Mouse (Mus musculus) skeletal muscle tissue, adult 2 months (tissue): ENCODE data around the gene Hikeshi.

Experiments used
- DNase-seq: peaks from one replicate; pipeline ENCODE4 v3.0.0-alpha.2; 2012; ENCODE audit warnings: low read depth, low spot score

Gene Hikeshi

GRCm38 (mm10) chr7:89913432-89914158 lies 27.4 kb downstream of the Hikeshi start:
- DNase-seq: peak; percentile 65

GRCm38 (mm10) chr7:89912356-89912755 lies 28.6 kb downstream of the Hikeshi start:
- no peak for DNase-seq

DNA sequence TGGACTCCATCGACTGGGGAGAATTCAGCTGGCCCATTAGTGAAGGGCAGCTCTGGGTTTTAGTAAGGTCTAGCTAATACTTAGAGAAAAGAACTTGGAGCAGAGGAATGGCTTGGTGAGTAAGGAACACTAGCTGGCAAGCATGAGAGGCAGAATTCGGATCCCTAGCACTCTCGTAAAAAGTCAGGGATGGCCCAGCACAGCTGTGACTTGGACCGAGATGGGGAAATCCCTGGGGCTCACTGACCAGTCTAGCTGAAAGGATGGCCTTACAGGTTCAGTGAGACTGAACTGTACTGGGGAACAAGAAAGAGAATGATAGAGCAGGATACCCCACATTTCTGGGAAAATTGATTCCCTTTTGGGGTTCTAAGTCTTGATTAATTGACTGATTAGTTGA lies 31.3 kb downstream of the Hikeshi start:
- DNase-seq: peak; percentile 62

DNA sequence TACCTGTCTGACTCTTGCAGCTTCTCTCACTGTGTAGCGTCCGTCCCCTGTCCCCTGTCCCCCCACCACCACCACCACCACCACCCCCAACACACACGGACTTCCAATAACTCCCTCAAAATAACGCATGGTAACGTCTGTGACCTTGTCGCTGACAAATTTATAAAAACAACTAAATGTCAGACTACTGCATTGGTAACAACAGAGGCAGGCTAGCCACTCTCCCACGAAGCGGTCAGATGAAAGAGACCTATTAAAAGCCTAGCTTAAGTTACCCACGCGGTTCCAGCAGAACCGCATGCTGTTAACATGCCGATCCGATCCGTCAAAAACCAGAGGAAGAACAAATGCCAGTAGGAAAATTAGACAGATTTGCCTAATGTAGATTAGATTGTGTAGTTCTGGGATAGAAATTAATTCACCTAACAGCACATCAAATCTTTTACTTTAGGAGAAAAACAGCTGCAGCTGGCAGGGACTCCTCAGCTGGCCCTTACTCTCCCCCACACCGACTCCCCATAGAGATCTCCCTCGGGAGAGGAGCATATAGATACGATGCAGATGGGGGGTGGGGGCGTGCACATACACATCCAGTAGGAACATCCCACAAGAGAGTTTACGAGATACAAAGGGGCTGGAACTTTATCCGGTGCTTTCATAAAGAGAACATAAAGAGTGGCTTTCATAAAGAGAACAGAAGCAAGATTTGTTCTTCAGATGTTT lies 31.9 kb downstream of the Hikeshi start:
- DNase-seq: no peak

DNA sequence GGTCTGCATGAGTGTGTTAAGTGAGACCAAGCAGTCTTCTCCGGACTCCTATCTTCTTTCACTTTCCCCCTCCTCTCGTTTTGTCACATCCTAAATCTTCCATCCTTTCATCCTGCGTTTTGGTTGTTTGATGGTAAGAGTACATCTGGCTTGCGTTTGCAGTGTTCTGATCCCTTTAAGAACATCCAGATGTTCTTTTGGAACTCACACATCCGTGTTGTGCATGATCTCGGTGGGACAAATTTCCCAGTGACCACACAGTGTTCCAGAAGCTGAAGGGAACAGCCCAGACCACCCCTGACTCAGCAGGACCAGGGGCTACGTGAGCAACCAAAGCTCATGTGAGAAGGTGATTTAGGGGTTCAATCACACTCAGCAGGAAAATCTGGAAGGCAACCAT lies 32.6 kb downstream of the Hikeshi start:
- DNase-seq: peak; percentile 32

- peak; percentile 68 for DNase-seq
Measured at GRCm38 (mm10) chr7:89907950-89908349, 33.1 kb downstream of the Hikeshi start.

DNA sequence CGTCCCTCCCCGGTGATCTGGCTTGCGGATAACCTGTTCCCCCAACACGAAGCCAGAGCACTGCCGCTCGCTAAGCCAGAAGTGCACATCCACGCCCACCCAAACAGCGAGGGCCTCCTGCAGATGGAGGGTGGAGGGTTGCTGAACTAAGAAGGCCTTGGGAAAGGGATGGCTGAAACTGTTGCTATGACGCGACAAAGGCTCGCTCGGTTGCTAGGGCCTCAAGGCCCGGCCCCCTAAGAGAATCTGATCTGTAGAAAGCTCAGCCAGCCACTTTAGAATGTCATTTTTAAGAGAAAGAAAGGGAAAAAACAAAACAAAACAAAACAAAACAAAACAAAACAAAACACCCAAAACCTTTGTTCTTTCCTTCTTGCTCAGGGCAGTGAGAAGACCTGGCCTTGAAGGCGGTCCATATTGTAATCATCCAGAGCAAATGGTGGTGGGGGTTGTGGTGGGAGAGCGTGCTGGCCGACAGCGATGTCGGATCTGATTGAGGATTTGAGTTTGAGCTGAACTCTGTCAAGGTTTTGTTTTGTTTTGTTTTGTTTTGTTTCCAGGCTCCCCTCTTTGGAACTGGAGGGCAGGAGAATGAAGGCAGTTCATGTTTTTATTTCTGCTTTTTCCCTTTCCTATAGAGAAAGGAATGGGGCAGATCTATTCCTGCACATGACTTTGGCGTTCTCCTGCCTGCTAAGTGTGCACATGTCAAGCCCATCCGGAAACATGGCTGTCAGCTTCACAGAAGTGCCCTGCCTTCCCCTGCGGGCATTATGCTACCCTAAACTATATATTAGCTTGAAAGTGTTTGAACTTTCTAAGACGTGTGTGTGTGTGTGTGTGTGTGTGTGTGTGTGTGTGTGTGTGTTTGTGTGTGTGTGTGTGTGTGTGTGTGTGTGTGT lies 37.3 kb downstream of the Hikeshi start, which contains the start of gene Ccdc81:
Gene Ccdc81 (minus strand): TSS at position 188 of the 902 bp plus-strand sequence.
- DNase-seq: no peak

DNA sequence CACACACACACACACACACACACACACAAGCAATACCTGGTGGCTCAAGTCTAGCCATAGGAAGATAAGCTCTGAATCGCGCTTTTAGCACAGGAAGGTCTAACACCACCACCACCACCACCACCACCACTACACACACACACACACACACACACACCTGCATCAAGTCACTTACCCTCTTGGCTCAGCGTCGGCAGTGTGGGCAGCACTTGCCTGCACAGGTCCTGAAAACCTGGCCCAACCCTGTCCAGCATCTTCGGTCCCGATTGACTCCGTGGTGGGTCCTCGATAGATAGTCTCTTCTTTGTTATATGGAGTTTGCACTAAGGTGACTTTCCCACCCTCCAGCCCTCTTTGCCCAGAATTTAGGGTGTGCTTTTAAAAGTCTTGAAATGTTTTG lies 38.0 kb downstream of the Hikeshi start:
- no peak for DNase-seq

- no peak for DNase-seq
Measured at GRCm38 (mm10) chr7:89891856-89892255, 49.1 kb downstream of the Hikeshi start.

- DNase-seq: no peak
Measured at GRCm38 (mm10) chr7:89891412-89891811, 49.6 kb downstream of the Hikeshi start.

DNA sequence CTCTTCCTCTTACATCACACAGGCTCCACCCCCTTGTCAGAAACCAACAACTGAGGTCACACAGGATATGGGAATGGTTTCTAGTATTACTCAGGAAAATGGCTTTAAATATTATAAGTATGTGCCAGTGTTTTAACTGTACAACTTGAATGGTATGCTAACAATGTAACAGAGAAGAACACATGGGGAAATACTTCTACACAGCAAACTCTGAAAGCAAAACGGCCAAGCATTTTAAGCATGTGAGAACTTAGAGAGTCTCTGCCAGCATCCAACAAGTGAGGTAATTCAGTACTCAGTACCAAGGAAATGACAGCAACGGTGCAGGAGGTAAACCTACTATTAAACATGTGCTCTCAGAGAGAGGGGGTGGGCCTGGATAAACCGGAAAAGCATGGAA lies 56.5 kb downstream of the Hikeshi start:
- DNase-seq: no peak

GRCm38 (mm10) chr7:89879686-89880085 lies 61.3 kb downstream of the Hikeshi start:
- DNase-seq: peak; percentile 32
